Mouse (Mus musculus) megakaryocyte, embryonic 14.5 days (primary cell): ENCODE results near the gene Ppp2r2c. TPM values are rescaled to one million over a fixed set of nuclear protein-coding genes. Genes with fewer than 3 reads are reported as not detected.

Source experiments
- H3K27me3 ChIP-seq: replicated peaks from 2 replicates; pipeline ENCODE3; 2012; ENCODE audit warnings: inconsistent platforms
- H3K36me3 ChIP-seq: replicated peaks from 2 replicates; pipeline ENCODE3; 2012; ENCODE audit warnings: low read length, inconsistent platforms, mixed read lengths
- H3K4me1 ChIP-seq: 2 replicates; pipeline ENCODE4 v1.6.1; 2012; ENCODE audit warnings: inconsistent platforms
- H3K4me3 ChIP-seq: replicated peaks from 2 replicates; pipeline ENCODE3; 2012; ENCODE audit warnings: moderate library complexity, mild to moderate bottlenecking, inconsistent platforms
- H3K9me3 ChIP-seq: 2 replicates; pipeline ENCODE4 v1.6.1; 2012; ENCODE audit warnings: inconsistent platforms
- FLI1 ChIP-seq: IDR thresholded peaks from 2 replicates; pipeline ENCODE4 v1.6.1; 2012; ENCODE audit warnings: low read length, inconsistent platforms, mixed read lengths
- GATA1 ChIP-seq: IDR thresholded peaks from 3 replicates; pipeline ENCODE4 v1.6.1; 2012; ENCODE audit warnings: mixed read lengths, low read length, inconsistent platforms, borderline replicate concordance
- polyA plus RNA-seq: library from polyadenylated mRNA; stranded (reverse); fragments of >175 nt; gene quantifications from 2 replicates; pipeline ENCODE4 v1.2.3, GENCODE M21; 2012; ENCODE audit warnings: low replicate concordance; ENCODE audit not compliant: insufficient read depth

The Ppp2r2c gene
- polyA plus RNA-seq, 1 experiment = 0.09 TPM

GRCm38 (mm10) chr5:36904131-36904530, 35.8 kb downstream of the Ppp2r2c start:
- H3K27me3 ChIP-seq = peaks cover 38% of the 10 kb centered on the region
- no peaks in the 10 kb centered on the region for H3K9me3 ChIP-seq
- no peak overlapping the region for H3K4me3 ChIP-seq
- H3K36me3 ChIP-seq = no peaks in the 10 kb centered on the region
- no peaks in the 10 kb centered on the region for H3K4me1 ChIP-seq
- TF ChIP-seq FLI1 = no peak
- TF ChIP-seq GATA1 = no peak

DNA sequence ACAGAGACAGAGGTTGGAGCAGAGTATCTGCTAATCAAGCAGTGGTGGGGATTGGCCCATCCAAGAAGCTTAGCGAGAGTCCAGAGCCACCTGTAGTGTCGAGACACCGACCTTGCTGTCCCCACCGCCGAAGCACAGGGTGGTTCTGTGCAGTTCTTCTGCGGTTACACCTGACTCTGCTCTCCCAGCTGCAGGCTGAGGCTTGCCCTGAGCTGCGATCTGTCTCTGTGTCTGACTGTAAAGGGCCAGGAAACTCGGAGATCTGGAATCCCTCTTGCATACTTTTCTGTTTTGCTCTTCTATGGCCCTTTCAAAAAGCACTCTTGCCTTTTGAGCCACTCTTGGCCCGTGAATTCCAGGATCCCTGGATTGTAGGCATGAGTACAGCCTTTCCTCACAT, 36.4 kb downstream of the Ppp2r2c start:
- Histone ChIP-seq H3K9me3 (no peaks in the 10 kb centered on the region), H3K27me3 (peaks cover 38% of the 10 kb centered on the region), H3K4me3 (no peak overlapping the region), H3K36me3 (no peaks in the 10 kb centered on the region), H3K4me1 (no peaks in the 10 kb centered on the region)
- TF ChIP-seq GATA1 (no peak), FLI1 (no peak)

- H3K4me1 ChIP-seq = no peaks in the 10 kb centered on the region
- no peak overlapping the region for H3K4me3 ChIP-seq
- peaks cover 41% of the 10 kb centered on the region for H3K27me3 ChIP-seq
- TF ChIP-seq GATA1 (no peak), FLI1 (no peak)
- no peaks in the 10 kb centered on the region for H3K36me3 ChIP-seq
- no peaks in the 10 kb centered on the region for H3K9me3 ChIP-seq
Measured at GRCm38 (mm10) chr5:36905216-36905615, 36.9 kb downstream of the Ppp2r2c start.

DNA sequence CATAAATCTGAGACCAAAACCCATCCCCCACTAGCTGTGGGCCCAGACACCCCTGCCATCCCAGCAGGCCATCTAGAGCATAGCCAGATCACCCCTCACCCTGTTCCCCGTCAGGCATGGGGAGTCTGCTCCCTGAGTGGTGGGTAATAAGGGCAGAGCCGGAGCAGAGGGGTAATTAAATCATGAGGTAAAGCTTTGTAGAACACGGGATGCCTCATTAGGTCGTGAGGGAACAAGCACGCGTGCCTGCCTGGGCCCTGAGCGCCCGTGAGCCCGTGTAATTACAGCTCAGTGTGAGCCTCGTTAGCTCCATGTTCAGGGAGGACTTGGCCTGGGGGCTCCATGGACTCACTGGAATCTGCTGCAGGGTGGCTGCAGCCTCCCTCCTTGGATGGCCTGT, 39.4 kb downstream of the Ppp2r2c start:
- no peaks in the 10 kb centered on the region for H3K4me1 ChIP-seq
- no peak for TF ChIP-seq GATA1
- TF ChIP-seq FLI1 = no peak
- no peaks in the 10 kb centered on the region for H3K36me3 ChIP-seq
- H3K27me3 ChIP-seq = peaks cover 60% of the 10 kb centered on the region
- H3K4me3 ChIP-seq = no peak overlapping the region
- H3K9me3 ChIP-seq = no peaks in the 10 kb centered on the region

DNA sequence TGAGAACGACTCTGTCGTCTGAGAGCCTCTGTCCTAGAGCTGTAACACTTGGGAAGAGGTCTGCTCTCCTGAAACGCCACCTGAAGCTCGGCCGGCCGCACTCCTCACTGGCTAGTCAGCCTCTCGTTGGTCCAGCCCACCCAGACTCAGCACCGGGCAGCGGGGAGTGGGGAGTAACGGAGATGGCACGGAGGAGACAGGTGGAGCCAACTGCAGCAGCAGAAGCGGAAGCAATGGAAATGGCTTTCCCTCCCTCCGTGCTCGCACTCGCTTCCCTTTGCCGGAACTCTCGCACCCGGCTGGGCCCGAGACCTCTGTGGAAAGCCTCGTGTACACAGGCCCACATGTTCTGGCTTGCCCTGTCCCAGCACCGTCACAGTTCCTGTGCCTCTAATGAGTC, 41.2 kb downstream of the Ppp2r2c start:
- no peak overlapping the region for H3K4me3 ChIP-seq

GRCm38 (mm10) chr5:36910980-36911379, 42.7 kb downstream of the Ppp2r2c start:
- TF ChIP-seq FLI1 (no peak), GATA1 (no peak)
- H3K36me3 ChIP-seq = no peaks in the 10 kb centered on the region
- peaks cover 68% of the 10 kb centered on the region for H3K27me3 ChIP-seq
- no peak overlapping the region for H3K4me3 ChIP-seq
- H3K9me3 ChIP-seq = no peaks in the 10 kb centered on the region
- H3K4me1 ChIP-seq = no peaks in the 10 kb centered on the region

More for the DNA sequence above, 41.2 kb downstream of the Ppp2r2c start:
- H3K9me3 ChIP-seq = no peaks in the 10 kb centered on the region
- no peaks in the 10 kb centered on the region for H3K4me1 ChIP-seq
- H3K36me3 ChIP-seq = no peaks in the 10 kb centered on the region
- TF ChIP-seq GATA1 (no peak), FLI1 (no peak)
- H3K27me3 ChIP-seq = peaks cover 70% of the 10 kb centered on the region

GRCm38 (mm10) chr5:36911759-36912352, 43.5 kb downstream of the Ppp2r2c start:
- Histone ChIP-seq H3K4me1 (no peaks in the 10 kb centered on the region), H3K9me3 (no peaks in the 10 kb centered on the region), H3K27me3 (peaks cover 65% of the 10 kb centered on the region), H3K36me3 (no peaks in the 10 kb centered on the region), H3K4me3 (no peak overlapping the region)
- TF ChIP-seq FLI1 (no peak), GATA1 (no peak)

- TF ChIP-seq GATA1 (no peak), FLI1 (no peak)
- H3K4me3 ChIP-seq = no peak overlapping the region
- H3K9me3 ChIP-seq = no peaks in the 10 kb centered on the region
- H3K4me1 ChIP-seq = no peaks in the 10 kb centered on the region
- no peaks in the 10 kb centered on the region for H3K36me3 ChIP-seq
- peaks cover 67% of the 10 kb centered on the region for H3K27me3 ChIP-seq
Measured at GRCm38 (mm10) chr5:36912602-36913310, 44.4 kb downstream of the Ppp2r2c start.

DNA sequence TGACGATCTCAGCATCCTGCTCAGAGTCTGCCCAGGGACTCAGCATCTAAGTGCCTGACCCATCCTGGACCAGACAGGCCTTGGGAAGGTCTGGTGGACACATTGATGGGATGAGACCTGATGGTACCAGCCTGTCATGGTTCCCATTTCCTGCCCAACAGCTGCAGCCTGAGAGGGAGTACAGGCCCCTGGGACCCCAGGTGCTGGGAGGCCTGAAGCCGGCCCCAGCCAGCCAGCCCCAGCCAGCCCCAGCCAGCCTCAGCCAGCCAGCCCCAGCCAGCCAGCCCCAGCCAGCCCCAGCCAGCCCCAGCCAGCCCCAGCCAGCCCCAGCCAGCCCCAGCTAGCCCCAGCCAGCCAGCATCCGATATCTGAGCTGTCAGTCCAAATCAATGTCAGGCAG, 46.9 kb downstream of the Ppp2r2c start:
- Histone ChIP-seq H3K36me3 (no peaks in the 10 kb centered on the region), H3K4me3 (no peak overlapping the region), H3K4me1 (peaks cover 15% of the 10 kb centered on the region), H3K9me3 (no peaks in the 10 kb centered on the region), H3K27me3 (peaks cover 52% of the 10 kb centered on the region)
- no peak for TF ChIP-seq FLI1
- TF ChIP-seq GATA1 = no peak

DNA sequence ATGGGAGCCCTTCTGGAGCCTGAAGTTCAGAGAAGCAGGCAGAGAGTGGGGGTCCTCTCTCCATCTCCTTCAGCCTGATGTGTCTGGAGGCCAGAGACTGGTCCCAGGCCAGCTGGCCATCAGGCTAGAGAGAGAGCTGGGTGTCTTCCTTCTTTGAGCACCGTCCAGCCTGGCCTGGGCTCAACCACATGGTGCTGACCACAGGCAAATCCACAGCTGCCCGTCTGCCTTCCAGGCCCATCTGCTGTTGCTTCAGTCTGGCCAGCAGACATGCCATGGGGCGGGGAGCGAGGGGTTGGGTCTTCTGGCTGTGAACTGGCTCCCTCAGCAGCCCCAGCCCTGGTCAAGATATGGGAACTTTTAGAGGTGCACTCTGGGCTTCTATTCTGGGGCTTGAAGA, 48.3 kb downstream of the Ppp2r2c start:
- H3K27me3 ChIP-seq = peaks cover 41% of the 10 kb centered on the region
- no peaks in the 10 kb centered on the region for H3K36me3 ChIP-seq
- no peak overlapping the region for H3K4me3 ChIP-seq
- H3K4me1 ChIP-seq = peaks cover 26% of the 10 kb centered on the region
- TF ChIP-seq GATA1 (no peak), FLI1 (no peak)
- no peaks in the 10 kb centered on the region for H3K9me3 ChIP-seq
